Mouse (Mus musculus) splenic B cell, adult 2 months (primary cell): ENCODE data around the gene Gm9745.
A peak's percentile ranks its signal among the peaks of the same experiment; 100 is the strongest.
"Not testable (repeated sequence)": the region's sequence is repeated elsewhere in the genome, so short reads cannot be mapped to it uniquely, and the experiment has no call there.

ENCODE experiments used
- DNase-seq: peaks from one replicate; pipeline ENCODE4 v3.0.0-alpha.2; 2011; ENCODE audit warnings: low read depth, low spot score
- H3K27me3 ChIP-seq: 2 replicates; pipeline ENCODE4 v1.6.1; 2012; ENCODE audit warnings: mild to moderate bottlenecking, low read length, moderate library complexity, mixed read lengths; ENCODE audit not compliant: control insufficient read depth, poor library complexity, insufficient read depth, severe bottlenecking
- H3K36me3 ChIP-seq: 2 replicates; pipeline ENCODE4 v1.6.1; 2012; ENCODE audit warnings: mild to moderate bottlenecking, low read length, moderate library complexity, mixed read lengths; ENCODE audit not compliant: control insufficient read depth, poor library complexity, insufficient read depth, severe bottlenecking

Gene Gm9745

DNA sequence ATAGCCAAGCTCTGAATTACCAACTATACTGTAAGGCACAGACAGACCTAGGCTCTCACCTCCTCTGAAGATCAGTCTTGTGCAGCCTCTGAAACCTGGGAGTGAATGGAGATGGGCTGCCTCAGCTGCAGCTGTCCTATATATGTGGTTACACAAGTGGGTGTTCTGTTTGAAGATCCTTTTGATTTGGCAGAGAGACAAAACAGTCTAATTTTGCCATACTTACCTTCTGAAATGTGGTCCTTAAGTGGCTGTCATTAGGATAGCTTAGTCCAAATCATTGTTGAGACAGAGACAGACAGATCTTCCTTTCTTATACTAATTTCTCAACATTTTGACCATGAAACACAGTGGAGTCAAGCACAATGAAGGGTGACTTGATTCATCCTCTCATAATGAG, at the start of gene Gm9745:
Gene Gm9745, minus strand, starts transcription at position 101 of the 400 bp plus-strand sequence.
- not testable (repeated sequence) for H3K27me3 ChIP-seq, DNase-seq, H3K36me3 ChIP-seq

DNA sequence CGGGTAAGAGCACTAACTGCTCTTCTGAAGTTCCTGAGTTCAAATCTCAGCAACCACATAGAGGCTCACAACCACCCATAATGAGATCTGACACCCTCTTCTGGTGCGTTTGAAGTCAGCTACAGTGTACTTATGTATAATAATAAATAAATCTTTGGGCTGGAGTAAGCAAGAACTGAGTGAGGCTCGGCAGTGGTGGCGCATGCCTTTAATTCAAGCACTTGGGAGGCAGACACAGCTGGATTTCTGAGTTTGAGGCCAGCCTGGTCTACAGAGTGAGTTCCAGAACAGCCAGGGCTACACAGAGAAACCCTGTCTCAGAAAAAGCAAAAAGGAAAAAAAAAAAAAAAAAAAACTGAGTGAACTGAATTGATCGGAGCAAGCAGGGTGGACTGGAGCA, 49.2 kb upstream of the Gm9745 start:
- H3K27me3 ChIP-seq, H3K36me3 ChIP-seq: not testable (repeated sequence)

DNA sequence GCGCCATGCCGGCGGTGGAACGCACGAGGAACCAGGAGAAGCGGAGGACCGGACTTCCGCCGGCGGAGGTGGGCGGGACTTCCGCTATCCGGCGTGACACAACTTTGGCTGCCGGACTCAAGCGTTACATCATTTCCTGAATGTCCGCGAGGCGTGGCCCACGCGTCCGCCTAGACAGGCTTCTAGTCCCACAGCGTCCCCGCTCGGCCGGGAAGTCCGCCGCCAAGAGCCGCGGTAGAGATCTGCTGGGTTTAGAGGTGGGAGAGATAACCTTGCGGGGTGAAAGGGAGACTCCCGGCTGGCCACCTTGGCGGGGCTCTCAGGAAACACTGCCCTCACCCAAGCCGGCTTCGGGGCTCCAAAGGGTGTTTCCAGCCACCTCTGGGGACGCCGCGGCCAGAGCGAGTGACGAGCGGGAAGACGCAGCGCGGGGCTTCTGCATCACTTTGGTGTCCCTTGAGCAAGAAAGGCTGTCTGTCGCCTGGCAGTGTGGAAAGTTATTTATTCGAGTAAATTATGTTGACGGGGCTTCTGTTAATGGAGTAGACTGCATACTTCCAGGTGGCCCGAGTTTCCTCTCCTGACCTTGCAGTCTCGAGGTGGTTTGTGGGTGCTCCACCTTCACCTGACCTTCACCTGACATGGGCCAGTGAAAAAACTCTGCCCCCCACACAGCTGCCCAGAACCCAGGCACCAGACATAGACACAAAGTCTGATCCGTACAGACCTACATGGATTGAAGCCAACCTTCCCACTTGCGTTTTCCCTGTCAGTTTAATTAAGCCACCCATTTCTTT, 48.2 kb upstream of the Gm9745 start, which contains the start of gene Gtpbp4:
Gene Gtpbp4, minus strand, starts transcription at position 94 of the 797 bp plus-strand sequence.
- peaks cover 6% of the 10 kb centered on the region; the same call in 1 of the 2 replicates for H3K36me3 ChIP-seq
- H3K27me3 ChIP-seq: no peaks in the 10 kb centered on the region
- peak; percentile 98 for DNase-seq

More for the DNA sequence above, 49.2 kb upstream of the Gm9745 start:
- DNase-seq: not testable (repeated sequence)

DNA sequence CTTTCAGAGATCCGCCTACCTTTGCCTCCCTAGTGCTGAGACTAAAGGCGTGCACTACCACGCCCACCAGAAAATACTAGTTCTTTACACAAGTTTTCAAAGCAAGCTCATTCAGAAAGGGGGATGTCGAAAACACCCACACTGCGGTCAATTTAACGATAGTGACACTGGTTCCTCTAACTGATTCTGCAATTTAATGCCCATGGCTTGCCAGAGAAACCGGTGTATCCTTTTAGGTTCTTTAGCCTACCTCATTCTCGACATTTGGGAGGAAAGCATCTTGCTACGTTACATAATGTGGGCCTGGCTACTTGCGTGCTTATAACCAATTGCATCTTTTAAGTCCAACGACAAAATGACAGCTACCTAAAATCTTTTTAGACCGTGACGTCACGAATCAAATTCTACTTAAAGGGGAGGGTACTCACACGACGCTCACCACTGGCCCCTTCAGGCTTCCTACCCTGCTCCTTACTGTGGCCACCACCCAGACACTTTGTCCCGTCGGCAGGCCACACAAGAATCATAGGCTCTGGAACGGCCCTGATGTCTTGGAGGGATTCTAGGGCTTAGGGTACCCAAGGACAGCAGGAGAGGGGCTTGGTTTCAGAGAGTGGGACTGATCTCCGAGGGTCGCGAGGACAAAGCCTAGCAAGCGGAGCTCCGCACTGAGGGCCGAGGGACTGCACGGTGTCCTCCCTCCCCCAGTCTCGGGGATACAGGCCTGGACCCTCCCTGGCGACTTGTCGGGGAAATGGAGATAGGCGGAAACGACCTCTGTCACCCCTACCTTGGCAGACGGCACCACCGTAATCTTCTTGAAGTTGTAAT, 47.3 kb upstream of the Gm9745 start:
- Histone ChIP-seq H3K36me3 (peaks cover 9% of the 10 kb centered on the region), H3K27me3 (no peaks in the 10 kb centered on the region)
- DNase-seq: peak; percentile 64

- Histone ChIP-seq H3K27me3 (no peaks in the 10 kb centered on the region), H3K36me3 (peaks cover 18% of the 10 kb centered on the region)
- no peak for DNase-seq
Observed at GRCm38 (mm10) chr13:8992231-8992630, 44.2 kb upstream of the Gm9745 start.

- Histone ChIP-seq H3K27me3 (no peaks in the 10 kb centered on the region), H3K36me3 (peaks cover 12% of the 10 kb centered on the region)
- DNase-seq: no peak
Observed at GRCm38 (mm10) chr13:8972972-8973371, 24.9 kb upstream of the Gm9745 start.

DNA sequence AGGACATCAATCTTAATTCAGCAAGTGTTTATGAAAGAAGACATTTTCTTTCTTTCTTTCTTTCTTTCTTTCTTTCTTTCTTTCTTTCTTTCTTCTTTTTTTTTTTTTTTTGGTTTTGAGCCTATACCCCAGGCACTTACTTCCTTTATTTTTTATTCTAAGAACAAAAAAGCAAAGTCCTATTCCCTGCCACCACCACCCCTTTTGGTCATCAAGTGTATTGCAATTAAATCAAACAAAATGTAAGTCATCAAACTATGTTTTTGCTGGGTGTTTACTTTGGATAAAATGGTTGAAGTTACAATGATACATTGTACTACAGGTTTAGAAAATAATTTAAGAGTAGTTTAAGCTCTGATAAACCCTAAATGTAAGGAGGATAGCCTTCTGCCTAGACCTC, 24.3 kb upstream of the Gm9745 start:
- Histone ChIP-seq H3K27me3 (no peaks in the 10 kb centered on the region), H3K36me3 (peaks cover 10% of the 10 kb centered on the region)
- DNase-seq: no peak

- DNase-seq: no peak
- H3K36me3 ChIP-seq: peaks cover 5% of the 10 kb centered on the region
- H3K27me3 ChIP-seq: no peaks in the 10 kb centered on the region
Observed at GRCm38 (mm10) chr13:8967742-8968141, 19.7 kb upstream of the Gm9745 start.

GRCm38 (mm10) chr13:8965224-8965623, 17.2 kb upstream of the Gm9745 start:
- H3K27me3 ChIP-seq: no peaks in the 10 kb centered on the region
- no peaks in the 10 kb centered on the region; the same call in 1 of the 2 replicates for H3K36me3 ChIP-seq
- no peak for DNase-seq

GRCm38 (mm10) chr13:8962266-8962665, 14.2 kb upstream of the Gm9745 start:
- not testable (repeated sequence) for H3K36me3 ChIP-seq, H3K27me3 ChIP-seq, DNase-seq

- not testable (repeated sequence) for H3K36me3 ChIP-seq, H3K27me3 ChIP-seq, DNase-seq
Observed at GRCm38 (mm10) chr13:8961128-8961888, 13.3 kb upstream of the Gm9745 start.

DNA sequence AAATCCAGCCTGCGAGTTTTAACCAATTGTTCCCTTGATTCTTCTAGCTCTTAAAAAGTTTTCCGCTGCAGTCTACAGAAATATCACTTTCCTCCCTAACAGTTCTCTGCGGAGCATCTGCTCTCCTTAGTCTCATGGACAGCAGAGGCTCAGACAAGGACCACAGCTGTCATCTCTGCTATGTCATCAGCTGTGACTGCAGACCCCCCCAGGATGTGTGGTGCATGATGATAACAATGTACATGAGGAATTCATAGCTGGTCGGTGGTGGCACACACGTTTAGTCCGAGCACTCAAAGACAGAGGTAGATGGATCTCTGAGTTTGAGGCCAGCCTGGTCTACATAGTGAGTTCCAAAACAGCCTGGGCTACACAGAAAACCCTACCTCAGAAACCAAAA, 11.5 kb upstream of the Gm9745 start:
- DNase-seq, H3K27me3 ChIP-seq, H3K36me3 ChIP-seq: not testable (repeated sequence)

GRCm38 (mm10) chr13:8959058-8959457, 11.0 kb upstream of the Gm9745 start:
- H3K36me3 ChIP-seq, DNase-seq, H3K27me3 ChIP-seq: not testable (repeated sequence)

- not testable (repeated sequence) for H3K36me3 ChIP-seq, DNase-seq, H3K27me3 ChIP-seq
Observed at GRCm38 (mm10) chr13:8956873-8957272, 8.8 kb upstream of the Gm9745 start.
